Mouse (Mus musculus): Measurements from ENCODE around the gene Fam186b.
"Not testable (repeated sequence)": the region's sequence is repeated elsewhere in the genome, so short reads cannot be mapped to it uniquely, and the experiment has no call there.

The Fam186b gene

DNA sequence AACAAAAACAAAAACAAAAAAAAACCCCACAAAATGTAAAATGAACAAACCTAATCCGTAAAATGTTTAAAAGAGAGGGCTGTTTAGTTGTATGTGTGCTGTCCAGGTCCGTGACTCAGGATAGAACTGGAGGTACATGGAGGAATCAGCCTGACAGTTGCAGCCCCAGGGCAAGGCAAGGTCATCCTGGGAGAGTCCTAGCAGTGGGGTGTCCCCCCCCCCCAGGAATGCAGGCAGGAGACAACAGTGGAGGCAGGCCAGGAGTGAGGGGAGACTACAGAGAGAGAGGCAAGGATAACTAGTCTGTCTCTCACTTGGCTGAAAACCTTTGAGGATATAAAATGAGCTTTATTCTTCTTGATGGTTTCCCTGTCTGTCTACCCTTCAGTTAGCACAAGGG is 31.3 kb downstream of the Fam186b start:
- no peak for ATAC-seq (ENCODE audit: insufficient number of reproducible peaks, low FRiP score, low TSS enrichment)

DNA sequence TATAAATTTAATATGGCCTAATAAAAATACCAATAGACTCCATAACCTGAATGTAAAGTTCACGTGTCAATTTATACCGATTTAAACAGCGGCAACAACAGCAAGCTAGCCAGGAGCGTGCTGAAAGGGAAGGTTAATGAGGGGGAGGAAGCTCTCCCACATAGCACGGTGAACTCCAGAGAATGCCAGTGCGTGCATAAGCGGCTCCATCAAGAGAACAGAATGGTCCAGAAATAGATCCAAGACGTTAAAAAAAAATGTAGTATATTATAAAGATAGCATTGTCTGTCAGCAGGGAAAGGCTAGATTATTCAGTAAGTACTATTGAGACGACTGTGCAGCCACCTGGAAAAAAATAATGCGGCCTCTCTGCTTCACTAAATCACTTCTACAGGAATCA is 33.0 kb downstream of the Fam186b start:
- no peak for ATAC-seq (ENCODE audit: insufficient number of reproducible peaks, low FRiP score, low TSS enrichment)

DNA sequence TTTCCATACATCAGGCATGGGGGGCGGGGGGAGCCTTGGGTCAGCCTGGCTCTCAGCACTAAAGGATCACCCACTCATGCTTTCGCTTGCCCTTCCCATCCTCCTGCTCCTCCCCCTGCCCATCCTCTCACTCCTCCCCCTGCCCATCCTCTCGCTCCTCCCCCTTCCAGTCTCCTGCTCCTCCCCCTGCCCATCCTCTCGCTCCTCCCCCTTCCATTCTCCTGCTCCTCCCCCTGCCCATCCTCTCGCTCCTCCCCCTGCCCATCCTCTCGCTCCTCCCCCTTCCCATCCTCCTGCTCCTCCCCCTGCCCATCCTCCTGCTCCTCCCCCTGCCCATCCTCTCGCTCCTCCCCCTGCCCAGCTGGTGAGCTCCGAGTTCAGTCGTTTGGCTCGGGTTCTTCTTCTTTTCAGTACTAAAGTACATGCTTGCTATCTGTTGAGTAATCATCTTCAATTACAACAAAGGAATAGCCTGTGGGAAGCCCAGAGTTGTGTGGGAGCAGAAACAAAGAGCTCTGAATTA is 35.9 kb downstream of the Fam186b start:
- no peak for ATAC-seq (ENCODE audit: insufficient number of reproducible peaks, low FRiP score, low TSS enrichment)

DNA sequence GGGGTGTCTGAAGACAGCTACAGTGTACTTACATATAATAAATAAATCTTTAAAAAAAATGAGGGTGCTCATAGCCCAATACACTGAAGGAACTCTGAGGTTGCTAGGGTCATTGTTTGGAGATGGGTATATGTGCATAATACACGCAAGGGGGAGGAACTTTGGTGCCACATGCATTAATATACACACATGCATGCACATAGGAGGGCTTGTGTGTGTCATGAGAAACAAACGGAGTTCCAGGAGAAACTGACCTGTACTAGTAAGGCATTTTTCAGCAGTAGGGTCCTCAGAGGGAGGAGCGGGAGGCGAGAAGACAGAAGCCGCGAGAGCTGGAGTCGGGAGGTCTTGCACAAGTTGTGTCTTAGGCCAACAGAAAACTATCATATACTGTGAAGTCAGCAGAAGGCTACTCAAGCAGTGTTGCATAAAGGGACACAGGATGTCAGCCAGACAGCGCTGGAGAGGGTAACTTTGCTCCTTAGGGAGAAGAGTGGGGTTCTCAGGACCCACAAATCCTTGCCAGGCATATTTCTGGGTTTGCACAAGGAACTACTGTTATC is 36.4 kb downstream of the Fam186b start:
- ATAC-seq (ENCODE audit: insufficient number of reproducible peaks, low FRiP score, low TSS enrichment): no peak

DNA sequence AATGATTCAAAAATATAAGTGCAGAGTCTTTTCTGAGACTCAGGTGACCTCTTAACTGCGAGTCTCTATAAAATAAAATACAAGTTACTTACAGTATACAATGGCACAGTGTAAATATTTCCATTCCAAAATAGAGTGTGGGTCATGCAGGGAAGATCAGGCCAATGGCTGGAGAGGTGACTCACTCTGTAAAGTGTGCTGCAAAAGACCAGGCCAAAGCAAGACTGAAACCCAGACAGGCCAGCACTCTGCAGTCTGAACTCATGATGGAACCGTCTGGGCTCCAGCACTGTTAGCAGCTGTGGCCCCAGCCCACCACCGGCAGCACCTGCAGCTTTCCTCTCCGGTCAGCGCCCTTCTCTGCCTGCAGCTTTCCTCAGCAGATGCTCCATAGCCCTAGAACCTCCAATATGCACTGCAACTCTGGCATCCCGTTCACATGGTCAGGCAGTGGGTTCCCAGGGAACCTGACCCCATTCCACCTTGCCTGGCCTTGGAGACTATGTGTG is 40.4 kb downstream of the Fam186b start:
- no peak for ATAC-seq (ENCODE audit: insufficient number of reproducible peaks, low FRiP score, low TSS enrichment)

DNA sequence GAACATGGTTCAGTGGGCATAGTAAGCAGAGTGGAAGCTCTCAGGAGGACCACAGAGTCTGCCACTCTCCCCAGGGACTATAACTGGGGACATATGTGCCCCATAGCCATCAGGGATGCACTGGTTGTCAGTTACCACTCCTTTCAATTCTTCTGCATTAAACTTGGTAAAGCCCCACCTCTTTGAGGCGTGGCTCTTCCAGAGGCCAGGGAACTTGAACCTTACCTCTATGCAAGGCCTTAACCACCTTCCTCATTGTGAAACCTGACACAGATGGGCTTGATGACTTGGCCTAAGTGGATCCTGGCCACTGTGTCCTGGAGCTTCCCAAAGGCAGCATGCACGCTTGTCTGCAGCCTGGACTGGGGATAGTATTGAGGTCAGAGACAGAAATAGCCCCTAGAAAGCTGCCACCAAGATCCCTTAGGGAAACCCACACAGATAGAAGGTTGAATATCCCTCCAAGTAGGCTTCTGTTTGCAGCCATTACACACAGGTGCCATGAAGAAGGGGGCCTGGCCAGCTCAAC is 41.1 kb downstream of the Fam186b start:
- no peak for ATAC-seq (ENCODE audit: insufficient number of reproducible peaks, low FRiP score, low TSS enrichment)

DNA sequence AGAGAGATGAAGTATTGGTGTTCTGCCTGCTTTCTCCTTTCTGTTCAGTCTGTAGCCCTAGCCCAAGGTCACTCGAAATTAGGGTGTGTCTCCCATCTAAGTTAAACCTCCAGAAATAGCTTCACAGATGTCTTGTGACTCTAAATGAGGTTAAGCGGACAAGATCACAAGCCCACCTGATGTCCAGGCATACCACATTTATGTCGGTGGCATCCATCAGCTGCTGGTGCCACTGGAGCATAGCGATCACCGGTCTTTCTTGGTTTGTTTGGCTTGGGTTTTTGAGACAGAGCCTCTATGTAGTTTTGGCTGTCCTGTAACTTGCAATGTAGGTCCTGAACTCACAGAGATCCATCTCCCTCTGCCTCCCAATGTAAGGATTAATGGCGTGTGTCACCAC is 41.9 kb downstream of the Fam186b start:
- no peak for ATAC-seq (ENCODE audit: insufficient number of reproducible peaks, low FRiP score, low TSS enrichment)

DNA sequence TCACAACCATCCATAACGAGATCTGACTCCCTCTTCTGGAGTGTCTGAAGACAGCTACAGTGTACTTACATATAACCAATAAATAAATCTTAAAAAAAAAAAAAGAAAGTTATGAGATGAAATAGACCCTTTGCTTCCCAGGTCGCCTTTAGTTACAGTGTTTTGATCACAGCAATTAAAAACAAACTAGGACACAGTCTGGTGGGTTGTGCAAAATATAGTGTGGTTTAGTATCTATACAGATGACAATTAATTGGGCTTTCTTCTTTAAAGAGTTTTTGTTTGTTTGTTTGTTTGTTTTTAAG is 42.6 kb downstream of the Fam186b start:
- not testable (repeated sequence) for ATAC-seq (ENCODE audit: insufficient number of reproducible peaks, low FRiP score, low TSS enrichment)

DNA sequence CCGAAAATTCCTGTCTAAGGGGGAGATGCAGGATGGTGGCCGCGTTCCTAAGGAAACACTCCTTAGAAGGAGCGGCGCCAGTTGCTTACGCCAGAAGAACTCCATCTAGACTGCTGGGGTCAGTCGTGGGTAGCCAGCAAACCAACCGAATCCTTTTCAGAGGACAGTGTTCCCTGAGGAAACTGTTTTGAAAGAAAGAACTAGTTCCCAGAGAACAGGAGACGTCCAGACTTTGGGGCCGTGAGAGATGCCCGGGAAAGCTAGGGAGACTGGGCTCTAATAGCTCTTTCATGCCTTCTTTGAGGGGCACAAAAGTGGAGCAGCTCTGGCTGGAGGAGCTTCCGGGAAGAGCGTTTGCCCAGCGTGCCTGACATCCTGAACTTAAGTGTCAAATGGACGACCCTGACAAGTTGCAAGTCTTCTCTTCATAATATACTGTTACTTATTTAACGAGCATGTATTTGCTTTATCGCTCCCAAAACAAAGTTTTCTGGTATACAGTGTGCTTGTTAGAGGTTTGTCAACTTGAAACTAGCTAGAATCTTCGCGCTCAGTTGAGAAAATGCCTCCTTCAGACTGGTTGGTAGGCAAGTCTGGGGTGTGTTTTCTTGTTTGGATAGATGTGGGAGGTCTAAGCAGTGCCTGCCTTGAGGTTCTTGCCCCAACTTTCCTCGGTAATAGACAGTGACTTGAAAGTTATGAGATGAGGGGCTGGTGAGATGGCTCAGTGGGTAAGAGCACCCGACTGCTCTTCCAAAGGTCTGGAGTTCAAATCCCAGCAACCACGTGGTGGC is 43.1 kb downstream of the Fam186b start:
- ATAC-seq (ENCODE audit: insufficient number of reproducible peaks, low FRiP score, low TSS enrichment): no peak

DNA sequence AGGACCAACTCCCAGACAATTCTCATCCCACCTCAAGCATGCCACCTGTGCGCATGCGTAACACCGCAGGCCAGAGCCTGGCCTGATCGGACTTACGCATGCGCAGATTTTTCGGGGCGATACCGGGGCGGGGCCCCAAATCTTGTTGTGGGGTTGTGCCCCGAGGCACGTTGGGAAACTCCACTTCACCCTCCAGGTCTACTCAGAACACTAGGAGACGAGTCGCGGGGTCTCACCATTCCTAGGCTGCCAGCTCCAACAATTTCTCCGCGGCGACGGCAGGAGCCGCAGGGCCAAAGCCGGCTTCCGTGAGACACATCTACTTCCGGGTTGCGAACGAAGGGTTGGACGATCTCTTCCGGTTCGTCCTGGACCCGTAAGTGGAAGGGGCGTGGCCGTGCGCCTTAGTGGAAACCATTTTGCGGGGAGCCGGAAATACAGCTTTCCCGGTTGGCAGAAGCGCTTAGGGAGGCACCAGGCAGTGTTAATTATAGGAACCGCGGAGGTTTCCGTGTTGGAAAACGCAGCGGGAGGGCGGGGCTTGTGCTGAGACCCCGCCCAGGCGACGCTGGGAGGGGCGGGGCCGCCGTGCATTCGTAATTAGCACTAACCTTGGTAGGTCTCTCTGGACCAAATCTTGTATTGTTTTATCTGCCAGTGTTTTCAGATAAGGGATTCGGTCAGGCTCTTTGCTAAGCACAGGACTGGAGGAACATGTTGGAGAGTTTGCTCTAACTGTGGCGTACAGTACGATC is 43.9 kb downstream of the Fam186b start, which contains the start of gene Mcrs1:
Mcrs1 (minus strand) TSS at position 336 of the 755 bp plus-strand sequence.
- ATAC-seq (ENCODE audit: insufficient number of reproducible peaks, low FRiP score, low TSS enrichment): peak; percentile 86

DNA sequence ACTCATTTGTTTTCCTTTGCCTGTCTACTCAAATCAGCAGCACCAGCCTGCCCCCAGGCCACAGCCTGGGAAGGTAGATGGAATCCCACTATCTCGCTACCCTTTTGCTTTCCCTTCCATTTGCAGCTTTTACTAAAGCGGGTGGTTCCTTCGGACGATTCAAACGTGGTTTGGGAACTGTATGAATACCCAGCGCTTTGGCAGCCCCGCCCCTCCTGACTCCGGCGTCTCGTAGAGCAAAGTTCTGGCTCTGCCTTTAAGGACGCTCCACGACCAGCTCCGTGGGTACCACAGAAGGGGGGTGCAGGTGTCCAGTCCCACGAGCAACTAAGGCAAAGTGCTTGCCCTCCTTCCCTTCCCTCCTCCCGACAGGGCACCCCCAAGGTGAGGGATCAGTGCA is 44.6 kb downstream of the Fam186b start:
- not testable (repeated sequence) for ATAC-seq (ENCODE audit: insufficient number of reproducible peaks, low FRiP score, low TSS enrichment)

DNA sequence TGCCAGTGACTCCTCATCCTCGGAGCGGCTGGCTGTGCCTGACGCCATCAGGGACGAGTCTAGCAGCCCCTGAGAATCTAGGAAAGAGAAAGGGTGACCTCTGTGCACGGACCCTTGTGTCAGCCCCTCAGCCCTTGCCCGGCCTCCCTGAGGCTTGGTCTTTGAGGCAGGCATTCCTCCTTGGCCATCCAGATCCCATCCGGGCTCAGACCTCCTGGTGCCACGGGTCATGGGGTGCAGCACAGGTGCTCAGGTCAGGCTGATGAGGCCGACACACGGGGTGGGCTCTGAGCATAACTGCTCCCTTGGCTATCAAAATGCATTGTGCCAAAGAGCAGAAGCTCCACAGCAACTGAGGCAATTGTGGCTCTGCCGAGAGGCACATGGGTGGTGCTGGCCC is 45.8 kb downstream of the Fam186b start:
- no peak for ATAC-seq (ENCODE audit: insufficient number of reproducible peaks, low FRiP score, low TSS enrichment)

DNA sequence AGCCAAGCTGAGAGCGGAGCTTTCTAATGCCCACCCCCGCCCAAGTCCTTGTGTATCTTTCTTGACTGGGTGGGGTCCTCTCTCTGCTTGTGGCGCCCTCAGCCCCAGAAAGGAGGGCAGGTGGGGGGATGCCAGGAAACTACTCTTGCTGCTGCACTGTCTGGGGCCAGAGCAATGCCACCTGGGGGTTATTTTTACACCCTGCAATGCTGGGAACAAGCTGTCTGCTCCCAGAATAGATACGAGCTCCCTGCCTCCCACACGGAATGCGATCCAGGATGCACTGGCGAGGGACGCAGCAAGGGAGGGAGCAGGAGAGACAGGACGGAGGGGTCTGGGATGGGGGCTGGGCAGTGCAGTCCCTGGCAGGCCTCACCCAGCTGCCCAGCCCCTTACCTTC is 46.7 kb downstream of the Fam186b start:
- no peak for ATAC-seq (ENCODE audit: insufficient number of reproducible peaks, low FRiP score, low TSS enrichment)

DNA sequence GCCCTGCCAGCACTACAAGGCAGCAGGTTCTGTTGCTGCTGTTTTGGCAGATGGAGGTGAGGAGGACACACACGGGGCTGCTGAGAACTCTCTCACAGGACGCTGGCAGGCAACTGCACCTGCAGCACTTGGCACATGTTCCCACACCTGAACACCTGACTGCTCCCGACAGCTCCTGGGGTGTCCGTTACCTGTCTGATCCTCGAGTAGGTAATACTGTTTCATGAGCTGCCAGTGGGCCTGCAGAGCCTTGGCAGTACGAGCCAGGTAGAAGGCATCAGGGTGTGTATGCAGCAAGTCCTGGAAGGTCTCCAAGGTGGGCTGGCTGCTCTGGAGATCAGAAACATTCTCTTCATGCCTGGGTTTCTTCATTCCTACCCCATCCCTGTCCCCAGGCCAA is 49.0 kb downstream of the Fam186b start:
- not testable (repeated sequence) for ATAC-seq (ENCODE audit: insufficient number of reproducible peaks, low FRiP score, low TSS enrichment)

DNA sequence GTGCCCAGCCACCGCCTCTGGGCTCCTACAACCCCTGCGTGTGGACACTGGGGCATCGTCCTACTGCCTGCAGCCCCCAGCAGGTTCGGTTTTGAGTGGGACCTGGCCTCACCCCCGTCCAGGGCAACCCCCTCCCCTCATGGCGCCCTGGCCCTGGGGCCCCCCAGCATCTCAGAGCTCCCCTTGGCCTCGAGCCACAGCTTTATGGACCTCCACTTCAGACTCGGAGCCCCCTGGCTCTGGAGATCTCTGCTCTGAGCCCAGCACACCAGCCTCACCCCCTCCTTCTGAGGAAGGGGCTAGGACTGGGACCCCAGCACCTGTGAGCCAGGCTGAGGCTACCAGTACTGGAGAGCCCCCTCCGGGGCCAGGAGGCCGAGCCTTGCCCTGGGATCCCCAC is 53.6 kb downstream of the Fam186b start:
- ATAC-seq (ENCODE audit: insufficient number of reproducible peaks, low FRiP score, low TSS enrichment): no peak

DNA sequence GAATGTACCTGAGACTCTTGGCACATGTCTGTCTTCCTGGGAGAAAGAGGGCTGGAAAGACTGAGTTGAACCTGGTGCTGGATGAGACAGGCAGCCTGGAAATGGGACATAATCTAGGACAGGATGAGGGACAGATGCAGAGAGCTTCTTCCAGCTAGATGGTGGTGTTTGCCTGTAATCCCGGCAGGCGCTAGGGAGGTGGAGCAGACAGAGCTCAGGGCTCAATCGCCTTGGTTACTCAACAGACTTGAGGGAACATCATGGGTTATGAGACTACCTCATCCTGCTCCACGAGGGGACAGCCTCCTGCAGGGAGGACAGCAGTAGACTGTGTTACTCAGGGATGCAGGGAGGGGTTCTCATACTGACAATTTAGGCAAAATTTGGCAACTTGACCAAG is 54.4 kb downstream of the Fam186b start:
- no peak for ATAC-seq (ENCODE audit: insufficient number of reproducible peaks, low FRiP score, low TSS enrichment)

DNA sequence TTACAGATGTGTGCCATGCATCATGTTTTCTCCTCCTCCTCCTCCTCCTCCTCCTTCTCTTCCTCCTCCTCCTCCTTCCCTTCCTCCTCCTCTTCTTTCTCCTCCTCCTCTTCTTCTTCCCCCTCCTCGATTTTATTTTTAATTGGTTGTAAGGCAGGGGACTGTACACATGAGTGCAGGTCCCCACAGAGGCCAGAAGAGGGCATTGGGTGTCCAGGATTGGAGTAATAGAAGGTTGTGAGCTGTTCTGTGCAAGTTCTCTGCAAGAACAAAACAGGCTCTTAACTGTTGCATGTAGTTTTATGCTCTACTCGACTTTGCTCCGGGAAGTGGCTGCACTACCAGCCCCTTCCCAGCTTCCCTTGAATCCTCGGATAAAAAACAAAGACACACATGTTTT is 55.6 kb downstream of the Fam186b start:
- no peak for ATAC-seq (ENCODE audit: insufficient number of reproducible peaks, low FRiP score, low TSS enrichment)

DNA sequence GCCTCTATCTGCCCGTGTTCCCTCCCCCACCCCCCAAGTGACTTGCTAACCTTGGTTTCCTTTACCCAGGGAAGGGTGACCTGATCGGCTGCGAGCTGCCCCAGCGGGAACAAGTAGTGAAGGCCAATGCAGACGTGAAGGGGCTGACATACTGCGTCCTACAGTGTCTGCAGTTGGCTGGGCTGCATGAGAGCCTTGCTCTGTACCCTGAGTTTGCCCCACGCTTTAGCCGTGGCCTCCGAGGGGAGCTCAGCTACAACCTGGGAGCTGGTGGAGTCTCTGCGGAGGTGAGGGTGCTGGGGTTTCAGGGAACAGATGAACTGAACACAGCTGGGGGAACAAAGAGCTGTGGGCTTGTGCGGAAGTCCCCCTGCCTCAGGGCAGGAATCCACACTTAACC is 57.7 kb downstream of the Fam186b start:
- no peak for ATAC-seq (ENCODE audit: insufficient number of reproducible peaks, low FRiP score, low TSS enrichment)

DNA sequence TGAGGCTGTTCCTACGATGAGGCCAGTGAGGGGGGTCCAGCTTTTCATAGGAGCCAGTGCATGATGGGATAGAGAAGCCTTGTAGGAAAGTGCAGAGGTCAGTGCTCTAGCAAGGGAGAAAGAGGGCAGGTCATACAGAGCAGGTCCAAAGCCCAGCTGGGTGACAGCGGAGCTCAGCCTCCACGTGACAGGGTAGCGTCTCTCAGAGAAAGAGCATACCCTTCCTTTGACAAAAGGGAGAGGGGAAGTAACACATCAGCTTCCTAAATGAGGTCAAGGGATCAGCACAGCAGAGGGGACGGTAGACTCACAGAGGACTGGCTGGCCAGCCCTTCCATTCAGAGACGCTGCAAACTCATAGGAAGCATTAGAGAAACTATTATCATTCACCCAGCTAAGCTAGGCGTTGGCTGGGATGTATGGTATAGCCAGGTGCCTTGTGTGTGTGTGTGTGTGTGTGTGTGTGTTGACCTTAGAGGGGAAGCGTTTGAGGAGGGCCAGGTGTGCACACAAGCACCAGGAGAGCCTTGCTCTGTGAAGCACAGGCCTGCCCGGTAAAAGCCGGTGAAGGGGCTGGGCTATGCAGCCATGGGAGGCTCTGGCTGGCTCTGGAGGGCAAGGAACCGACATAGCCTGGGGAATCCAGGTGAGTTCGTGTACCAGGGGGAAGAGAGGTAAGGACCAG is 61.2 kb downstream of the Fam186b start:
- no peak for ATAC-seq (ENCODE audit: insufficient number of reproducible peaks, low FRiP score, low TSS enrichment)

DNA sequence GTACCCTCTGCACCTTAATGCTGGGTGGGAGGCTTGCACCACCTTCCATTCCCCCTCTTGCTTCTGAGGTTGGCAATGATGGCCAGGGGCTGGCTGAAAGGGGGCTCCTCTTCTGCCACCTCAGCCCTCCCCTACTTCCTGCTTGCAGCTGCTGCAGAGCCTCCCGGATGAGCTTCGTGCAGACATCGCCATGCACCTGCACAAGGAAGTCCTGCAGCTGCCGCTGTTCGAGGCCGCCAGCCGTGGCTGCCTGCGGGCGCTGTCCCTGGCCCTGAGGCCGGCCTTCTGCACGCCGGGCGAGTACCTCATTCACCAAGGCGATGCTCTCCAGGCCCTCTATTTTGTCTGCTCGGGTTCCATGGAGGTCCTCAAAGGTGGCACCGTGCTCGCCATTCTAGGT is 62.0 kb downstream of the Fam186b start:
- no peak for ATAC-seq (ENCODE audit: insufficient number of reproducible peaks, low FRiP score, low TSS enrichment)
